Mouse (Mus musculus) bone marrow macrophage, adult 2 months (primary cell): Measurements from ENCODE around the gene Cd177.

Source experiments
- CTCF ChIP-seq: IDR thresholded peaks from 2 replicates; pipeline ENCODE4 v1.5.1; 2012; ENCODE audit warnings: low read depth, mild to moderate bottlenecking, low read length, moderate library complexity
- POLR2A ChIP-seq: IDR thresholded peaks from 2 replicates; pipeline ENCODE4 v1.6.1; 2012; ENCODE audit warnings: mild to moderate bottlenecking, low read depth, low read length, borderline replicate concordance

GRCm38 (mm10) chr7:24776145-24776544 lies 16.0 kb upstream of the Cd177 start:
- TF ChIP-seq CTCF (no peak), POLR2A (no peak)
